Mouse (Mus musculus) embryonic facial prominence, embryonic 12.5 days (tissue): ENCODE data around the gene Med18. TPM values are rescaled to one million over a fixed set of nuclear protein-coding genes. Genes with fewer than 3 reads are reported as not detected.

Experiments used
- ATAC-seq: fragments of 200-750 bp; cut with Nextera tagmentation; 2 replicates; pipeline ENCODE4 v1.8.0; 2017; ENCODE audit not compliant: insufficient number of reproducible peaks, insufficient read depth, low FRiP score, low TSS enrichment
- H3K27ac ChIP-seq: fragments of 300-500 bp; sonication (generic); 2 replicates; pipeline ENCODE4 v1.5.1; 2016; ENCODE audit warnings: mild to moderate bottlenecking
- H3K27me3 ChIP-seq: fragments of 300-500 bp; sonication (generic); 2 replicates; pipeline ENCODE4 v1.6.1; 2016; ENCODE audit warnings: mild to moderate bottlenecking, moderate library complexity
- H3K36me3 ChIP-seq: fragments of 300-500 bp; sonication (generic); 2 replicates; pipeline ENCODE4 v1.6.1; 2016; ENCODE audit warnings: mild to moderate bottlenecking
- H3K4me1 ChIP-seq: fragments of 300-500 bp; sonication (generic); 2 replicates; pipeline ENCODE4 v1.6.1; 2016
- H3K4me2 ChIP-seq: fragments of 300-500 bp; sonication (generic); replicated peaks from 2 replicates; pipeline ENCODE4 v1.6.1; 2016; ENCODE audit warnings: mild to moderate bottlenecking, moderate library complexity
- H3K4me3 ChIP-seq: fragments of 300-500 bp; sonication (generic); 2 replicates; pipeline ENCODE4 v1.5.1; 2016; ENCODE audit warnings: mild to moderate bottlenecking
- H3K9ac ChIP-seq: fragments of 300-500 bp; sonication (generic); 2 replicates; pipeline ENCODE4 v1.6.1; 2016; ENCODE audit warnings: mild to moderate bottlenecking, moderate library complexity
- H3K9me3 ChIP-seq: fragments of 300-500 bp; sonication (generic); 2 replicates; pipeline ENCODE4 v1.6.1; 2016; ENCODE audit warnings: mild to moderate bottlenecking, moderate library complexity
- WGBS: fragments of 180-500 bp; shearing (Covaris S2); methylation state at CpG from one replicate; pipeline ENCODE4 v1.1.7; 2016; 5-methylcytosine and 5-hydroxymethylcytosine counted together
- polyA plus RNA-seq: library from polyadenylated mRNA; unstranded; fragments of >200 nt; fragmentation: Nextera tagmentation; extraction: Ambion mirVana; gene quantifications from 2 replicates; pipeline ENCODE4 v1.2.1, GENCODE M21; 2016

Med18 gene
- polyA plus RNA-seq, 1 experiment from 2014 or later = 32.1 TPM

GRCm38 (mm10) chr4:132411322-132412094, 52.2 kb downstream of the Med18 start:
- 59% methylated on average over 8 of the region's 8 CpGs for WGBS
- no peaks in the 10 kb centered on the region for H3K9me3 ChIP-seq

DNA sequence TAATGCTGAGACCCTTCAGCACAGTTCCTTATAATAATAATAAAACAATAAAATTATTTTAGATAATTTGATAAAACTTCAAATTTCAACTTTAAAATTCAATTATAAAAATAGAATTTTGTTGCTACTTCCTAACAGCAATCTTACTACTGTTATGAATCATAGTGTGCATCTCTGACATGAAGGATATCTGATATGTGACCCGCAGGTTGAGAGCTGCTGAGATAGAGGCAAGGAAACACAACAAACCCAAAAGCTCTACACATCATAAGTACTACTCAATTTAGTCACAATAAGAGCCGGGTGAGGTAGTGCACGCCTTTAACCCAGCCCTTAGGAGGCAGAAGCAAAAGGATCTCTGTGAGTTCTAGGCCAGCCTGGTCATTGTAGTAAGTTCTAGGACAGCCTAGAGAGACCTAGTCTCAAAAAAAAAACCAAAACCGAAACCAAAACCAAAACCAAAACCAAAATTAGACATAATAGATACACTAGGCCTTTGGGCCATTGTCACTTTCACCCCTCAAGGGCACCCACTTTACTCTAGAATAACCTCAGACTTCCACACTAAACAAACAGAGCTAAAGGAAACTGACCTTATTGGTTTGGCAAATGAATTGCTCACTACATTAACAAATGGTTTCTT, 54.0 kb downstream of the Med18 start:
- Histone ChIP-seq H3K4me3 (no peak overlapping the region), H3K9me3 (no peaks in the 10 kb centered on the region), H3K27me3 (no peaks in the 10 kb centered on the region), H3K4me2 (no peak overlapping the region), H3K4me1 (no peaks in the 10 kb centered on the region), H3K27ac (no peak overlapping the region), H3K36me3 (peaks cover 13% of the 10 kb centered on the region; the same call in 1 of the 2 replicates), H3K9ac (no peak overlapping the region)
- WGBS = 91% methylated on average over 4 of the region's 4 CpGs
- ATAC-seq = no peak

More at GRCm38 (mm10) chr4:132411322-132412094, 52.2 kb downstream of the Med18 start:
- Histone ChIP-seq H3K4me3 (no peak overlapping the region), H3K4me1 (peaks cover 7% of the 10 kb centered on the region; the same call in 1 of the 2 replicates), H3K4me2 (no peak overlapping the region), H3K36me3 (peaks cover 13% of the 10 kb centered on the region; the same call in 1 of the 2 replicates), H3K9ac (no peak overlapping the region), H3K27me3 (no peaks in the 10 kb centered on the region), H3K27ac (no peak overlapping the region)
- no peak for ATAC-seq

Other genes with a start within 250 kb of the Med18 start
- 43.0 and 43.3 TPM in 2 replicates for gene Gmeb1, start 202.3 kb downstream of the Med18 start, polyA plus RNA-seq
- 51.7 and 54.3 TPM in 2 replicates for gene Taf12, start 189.5 kb downstream of the Med18 start, polyA plus RNA-seq
- gene Rab42, start 160.5 kb downstream of the Med18 start, polyA plus RNA-seq = 1.4 and 1.8 TPM in 2 replicates
- 80.1 and 80.5 TPM in 2 replicates for gene Trnau1ap, start 134.4 kb downstream of the Med18 start, polyA plus RNA-seq
- gene Rcc1, start 110.3 kb downstream of the Med18 start, polyA plus RNA-seq = 86.3 and 88.2 TPM in 2 replicates
- gene Phactr4, start 41.4 kb downstream of the Med18 start, polyA plus RNA-seq = 18.5 and 22.9 TPM in 2 replicates
- 10.4 and 11.4 TPM in 2 replicates for gene Sesn2, start 46.6 kb upstream of the Med18 start, polyA plus RNA-seq
- gene Atpif1, start 69.7 kb upstream of the Med18 start, polyA plus RNA-seq = 1,152 and 1,208 TPM in 2 replicates
- gene Dnajc8, start 71.6 kb upstream of the Med18 start, polyA plus RNA-seq = 169 and 182 TPM in 2 replicates
- 0.59 and 0.64 TPM in 2 replicates for gene Ptafr, start 100.1 kb upstream of the Med18 start, polyA plus RNA-seq
- 35.8 and 36.0 TPM in 2 replicates for gene Eya3, start 175.1 kb upstream of the Med18 start, polyA plus RNA-seq